Mouse (Mus musculus) urinary bladder, postnatal 14 days (tissue): Measurements from ENCODE around the gene Slc9a9.
A peak's percentile ranks its signal among the peaks of the same experiment; 100 is the strongest.

Experiments
- DNase-seq: peaks from one replicate; pipeline ENCODE4 v3.0.0; 2021; ENCODE audit warnings: low spot score

The Slc9a9 gene

DNA sequence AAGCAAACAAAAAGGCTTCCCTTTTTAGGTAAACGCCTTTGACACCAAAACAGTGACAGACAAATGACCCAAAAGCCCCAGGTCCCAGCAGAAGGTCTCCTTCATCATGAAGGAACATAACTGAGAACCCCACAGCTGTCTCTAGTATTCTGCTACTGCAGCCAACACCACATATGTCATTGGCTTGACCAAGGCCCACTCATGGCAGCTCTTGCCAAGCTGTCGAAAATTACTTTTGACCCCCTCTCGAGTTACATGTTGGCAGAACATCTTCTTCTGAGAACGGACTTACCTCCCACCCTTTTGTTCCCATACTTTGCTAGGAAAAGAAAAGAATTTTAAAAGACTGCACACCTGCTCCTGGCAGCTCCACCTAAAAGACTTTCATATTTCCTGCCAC, 488.2 kb downstream of the Slc9a9 start:
- no peak for DNase-seq

DNA sequence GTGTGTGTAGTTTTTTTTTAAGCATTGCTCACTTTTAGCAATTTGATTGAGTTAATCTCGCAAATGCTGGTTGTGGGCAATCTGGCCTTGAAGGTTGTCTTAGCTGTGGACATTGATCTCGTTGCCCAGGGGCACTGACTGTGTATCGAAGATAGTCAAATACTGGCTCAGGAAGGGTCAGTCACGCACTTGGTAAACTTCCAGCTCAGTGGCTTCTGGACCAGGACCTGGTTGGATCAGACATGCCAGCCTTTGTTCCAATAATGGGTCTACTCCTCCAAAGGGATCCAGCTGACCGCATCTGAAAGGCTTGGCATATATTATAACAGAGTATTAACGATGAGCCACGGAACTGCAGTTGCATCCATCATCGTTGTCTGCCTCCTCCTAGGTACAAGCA, 489.2 kb downstream of the Slc9a9 start:
- no peak for DNase-seq

DNA sequence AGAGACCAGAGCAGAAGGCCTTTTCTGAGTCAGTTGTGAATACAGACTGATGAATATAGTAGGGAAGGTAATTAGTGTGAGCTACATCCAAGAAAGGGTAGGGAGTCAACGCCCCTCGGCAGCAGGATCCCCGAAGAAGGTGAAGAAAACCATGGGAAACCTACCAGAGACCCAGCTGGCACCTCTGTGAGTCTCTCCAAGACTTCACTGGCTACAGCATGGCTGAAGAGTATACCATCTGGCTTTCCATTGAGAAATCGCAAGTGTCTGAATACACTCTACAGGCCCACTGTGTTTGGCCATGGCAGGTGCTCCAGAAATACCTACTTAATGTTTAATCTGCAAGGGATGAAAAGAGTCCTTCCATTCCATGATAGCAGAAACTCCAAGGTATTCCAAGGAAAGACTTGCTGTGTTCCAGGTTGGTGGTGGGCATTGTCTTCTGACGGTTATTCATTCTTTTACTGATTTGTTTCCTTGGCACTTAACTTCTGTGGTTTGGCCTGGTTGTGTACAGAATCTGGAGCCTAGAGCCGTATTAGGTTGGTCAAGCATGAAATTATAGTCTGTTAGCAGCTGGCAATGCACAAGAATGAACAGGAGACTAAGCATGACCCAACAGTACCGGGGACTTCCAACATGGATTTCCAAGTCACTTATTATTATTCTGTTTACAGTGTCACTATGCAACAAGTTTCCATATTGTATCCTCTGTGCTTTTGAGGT, 491.0 kb downstream of the Slc9a9 start:
- no peak for DNase-seq

DNA sequence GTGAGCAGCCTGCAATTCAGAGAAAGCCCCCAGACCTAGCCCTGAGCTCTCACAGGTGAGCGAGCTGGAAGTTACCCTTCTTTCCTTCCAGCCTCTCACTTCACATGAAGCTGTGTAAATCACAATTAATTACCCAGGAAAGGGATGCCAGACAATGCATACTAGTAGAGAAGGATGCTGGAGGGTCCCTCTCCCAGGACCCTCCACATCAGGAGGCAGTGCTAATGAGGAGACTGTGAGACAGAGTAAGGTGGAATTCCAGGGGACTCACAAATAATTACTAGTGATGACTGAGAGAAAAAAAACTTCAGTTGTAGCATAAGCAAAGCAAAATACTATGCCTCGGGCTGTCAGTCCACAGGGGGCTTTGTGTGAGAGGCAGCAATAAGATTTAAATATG, 492.0 kb downstream of the Slc9a9 start:
- no peak for DNase-seq

DNA sequence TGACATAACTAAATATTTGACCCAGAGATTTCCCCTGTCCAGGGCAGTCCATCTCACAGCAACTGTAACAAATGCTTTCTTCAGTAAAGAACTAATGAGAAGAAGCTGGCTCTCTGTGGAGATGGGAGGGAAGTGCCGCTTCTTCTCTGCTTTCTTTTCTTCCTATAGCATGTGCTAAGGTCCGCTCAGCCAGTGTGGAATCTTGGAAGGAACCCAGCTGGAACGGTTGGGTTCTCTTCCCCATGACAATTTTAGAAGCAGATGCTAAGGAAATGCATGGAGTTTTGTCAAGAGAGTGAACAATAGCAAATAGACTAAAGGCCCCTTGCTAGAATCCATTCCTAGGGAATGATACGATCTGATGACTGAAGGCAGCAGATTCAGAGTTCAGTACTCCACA, 496.5 kb downstream of the Slc9a9 start:
- no peak for DNase-seq

DNA sequence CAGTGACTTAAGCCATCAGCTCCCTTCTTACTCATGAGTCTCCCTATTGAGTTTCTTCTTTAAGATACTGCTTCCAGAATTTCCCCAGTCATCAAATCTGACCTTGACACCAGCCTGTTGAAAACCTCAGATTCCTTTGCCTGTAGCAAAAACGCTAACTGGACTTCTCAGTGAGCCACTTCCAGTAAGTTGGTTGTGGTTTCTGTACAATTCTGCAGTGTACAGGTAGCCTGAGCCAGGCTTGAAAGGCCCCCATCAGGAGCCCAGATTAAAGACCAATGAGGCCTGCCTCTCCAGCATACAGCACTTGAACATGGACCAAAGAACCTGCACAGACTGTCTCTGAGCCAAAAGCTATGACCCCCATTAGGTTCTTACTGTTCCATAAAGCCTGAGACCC, 498.1 kb downstream of the Slc9a9 start:
- DNase-seq, result no peak

DNA sequence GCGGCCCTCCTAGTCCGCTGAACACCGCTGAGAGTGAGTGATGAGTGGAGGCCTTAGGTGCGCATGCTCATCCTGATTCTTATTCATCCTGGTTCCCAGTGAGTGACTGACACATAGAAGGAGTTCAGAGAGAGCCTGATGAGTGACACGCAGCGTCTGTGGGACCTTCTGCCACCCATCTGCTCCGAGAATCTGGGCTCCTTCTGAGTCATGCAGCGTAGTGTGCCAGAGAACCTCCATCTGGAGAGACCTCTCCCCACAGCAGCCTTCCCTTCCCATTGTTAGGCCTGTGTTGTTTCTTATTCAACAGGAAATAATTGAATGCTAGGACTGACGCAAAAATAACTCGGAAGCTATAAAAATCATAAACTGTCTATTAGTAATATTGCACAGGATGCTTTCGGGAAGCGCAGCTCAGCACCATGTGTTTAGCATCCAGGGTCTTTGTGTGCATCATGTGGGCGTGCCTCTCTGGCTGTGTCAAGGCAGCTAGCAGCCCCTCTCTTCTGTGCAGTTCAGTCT, 498.8 kb downstream of the Slc9a9 start:
- no peak for DNase-seq

DNA sequence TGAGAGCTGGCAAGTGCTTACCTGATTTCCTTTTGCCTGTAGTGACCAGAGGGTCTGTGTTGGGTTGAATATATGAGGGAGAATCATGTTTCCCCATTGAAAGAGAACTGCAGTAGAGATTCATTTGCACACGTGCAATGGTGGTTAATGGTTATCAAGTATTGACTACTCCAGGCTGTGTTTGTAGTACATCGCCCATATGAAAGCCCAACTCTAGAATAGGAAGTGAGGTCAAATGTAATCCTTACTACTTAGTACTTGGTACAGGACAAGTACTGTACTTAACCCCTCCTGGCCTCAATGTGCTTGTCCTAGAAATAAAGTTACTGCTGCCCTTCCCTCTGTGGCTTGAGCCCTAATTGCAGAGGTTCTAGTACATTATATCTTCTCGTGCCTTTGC, 508.5 kb downstream of the Slc9a9 start:
- no peak for DNase-seq

DNA sequence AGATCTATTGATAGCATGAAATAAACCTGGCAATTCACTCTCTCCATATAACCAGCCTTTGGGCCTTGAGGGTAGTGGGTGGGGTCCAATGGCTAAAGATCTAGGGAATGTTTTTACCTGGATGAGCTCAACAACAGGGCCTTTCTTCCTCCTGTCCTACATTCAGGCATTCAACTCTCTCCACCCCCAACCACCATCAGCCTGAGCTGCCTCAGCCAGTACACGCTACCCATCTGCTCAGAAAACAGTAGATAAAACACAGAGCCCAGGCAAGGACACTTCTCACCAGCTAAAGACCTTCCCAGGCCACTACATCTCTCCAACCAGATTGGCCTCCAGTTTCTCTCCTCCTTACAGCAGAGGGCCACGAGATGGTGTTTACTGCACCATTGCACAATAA, 510.3 kb downstream of the Slc9a9 start:
- no peak for DNase-seq

DNA sequence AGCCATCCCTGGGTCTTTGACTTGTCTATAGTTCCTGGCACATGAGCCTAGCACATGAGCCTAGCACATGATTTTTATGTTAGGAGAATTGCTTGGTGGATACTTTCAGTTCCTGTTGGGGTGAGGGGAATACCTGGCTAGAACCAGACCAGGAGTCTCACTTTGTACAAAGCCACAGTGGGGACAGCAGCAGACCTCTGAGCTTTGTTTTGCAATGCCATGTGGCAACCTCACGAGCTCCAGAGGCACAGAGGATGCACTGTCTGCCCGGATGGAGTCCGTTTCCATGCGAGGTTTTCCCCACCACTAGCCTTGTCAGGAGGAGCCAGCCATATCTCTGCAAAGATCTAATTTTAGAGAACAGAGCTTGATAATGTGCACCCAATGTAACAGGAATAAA, 510.9 kb downstream of the Slc9a9 start:
- no peak for DNase-seq

DNA sequence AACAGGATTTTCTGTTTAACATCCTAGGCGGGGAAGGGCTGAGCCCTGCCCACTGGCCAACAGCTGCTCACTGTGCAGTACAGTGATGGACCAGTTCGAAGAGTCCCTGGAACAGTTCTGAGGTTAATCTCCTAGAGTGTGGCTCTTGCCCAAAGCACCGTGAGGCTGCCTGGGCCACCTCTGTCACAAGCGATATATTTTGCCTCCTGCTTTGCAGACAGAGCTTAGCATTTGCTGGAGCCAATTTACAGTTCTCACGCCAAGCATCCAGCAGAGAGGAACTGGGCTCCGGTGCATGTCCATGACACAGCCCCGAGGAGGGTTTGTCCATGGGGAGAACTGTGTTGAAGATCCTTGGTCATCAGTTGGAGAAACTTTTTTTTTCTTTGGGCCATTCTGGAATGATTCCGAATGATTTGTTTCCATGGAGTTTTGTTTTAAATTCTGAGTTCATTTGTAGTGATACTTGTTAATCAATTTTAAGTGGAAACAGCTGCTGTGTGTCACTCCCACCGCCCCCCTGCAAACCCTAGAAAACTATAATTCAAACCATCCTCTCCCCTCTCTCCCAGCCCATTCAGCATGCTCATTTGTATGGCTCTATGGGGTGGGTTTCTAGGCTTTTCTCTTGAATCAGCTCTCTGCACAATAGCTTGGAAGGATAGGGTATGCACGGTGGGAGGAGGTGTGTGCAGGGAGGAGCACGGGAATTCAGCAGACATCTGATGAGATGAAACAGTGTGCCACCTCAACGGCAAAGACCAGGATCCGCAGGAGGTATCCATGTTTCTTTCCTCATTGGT, 511.7 kb downstream of the Slc9a9 start:
- no peak for DNase-seq

DNA sequence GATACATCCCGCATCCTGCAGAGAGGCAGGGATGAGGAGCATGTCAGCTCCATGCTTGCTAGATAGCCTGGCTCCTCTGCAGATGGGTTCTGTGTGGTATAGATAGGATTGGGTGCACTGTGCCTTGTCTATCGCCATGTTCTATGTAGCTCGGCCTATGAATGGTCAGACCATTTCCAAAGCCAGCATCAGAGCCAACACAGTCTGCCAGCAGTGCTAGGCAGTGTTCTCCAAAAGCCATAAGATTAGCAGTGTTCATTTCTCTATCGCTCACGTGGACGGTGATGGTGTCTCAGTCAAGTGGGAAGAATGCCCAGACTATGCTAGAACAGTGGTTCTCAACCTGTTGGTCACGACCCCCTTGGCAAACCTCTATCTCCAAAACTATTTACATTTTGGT, 512.6 kb downstream of the Slc9a9 start:
- no peak for DNase-seq

DNA sequence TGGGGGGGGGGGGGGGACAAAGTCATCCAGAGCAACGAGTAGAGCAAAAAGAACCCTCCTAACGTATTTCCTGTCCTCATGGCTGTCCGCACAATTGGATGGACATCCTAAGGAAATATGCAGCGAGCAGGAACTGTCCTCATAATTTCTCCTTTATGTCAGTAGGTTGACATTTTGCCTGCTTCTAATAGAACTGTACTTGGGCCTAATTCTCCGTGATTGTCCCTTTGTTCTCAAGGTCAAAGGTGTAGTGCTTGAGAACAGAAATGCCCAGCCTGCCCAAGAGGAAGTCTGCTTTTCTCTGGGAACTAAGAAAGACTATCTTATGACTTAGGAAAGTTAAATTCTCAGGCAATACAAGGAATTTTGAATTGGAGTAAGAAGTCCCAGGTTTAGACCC, 514.7 kb downstream of the Slc9a9 start:
- no peak for DNase-seq

DNA sequence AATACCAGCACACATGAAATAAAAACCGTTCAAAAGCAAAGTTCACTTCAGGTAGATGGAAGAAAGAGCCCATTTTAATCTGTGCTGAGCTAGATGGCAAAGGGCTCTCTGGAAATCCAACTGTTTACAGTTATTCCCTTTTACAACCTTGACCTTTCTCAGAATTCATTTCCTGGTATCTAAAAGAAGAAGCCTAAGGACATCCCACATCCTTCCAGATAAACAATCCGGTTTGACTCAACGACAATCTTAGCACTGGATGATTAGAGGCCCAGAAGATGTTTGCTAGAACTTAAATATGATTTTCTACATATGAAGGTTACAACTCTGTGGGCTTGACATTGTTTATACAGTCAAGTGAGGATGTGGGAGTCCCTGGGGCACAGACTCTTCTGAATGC, 516.1 kb downstream of the Slc9a9 start:
- no peak for DNase-seq

DNA sequence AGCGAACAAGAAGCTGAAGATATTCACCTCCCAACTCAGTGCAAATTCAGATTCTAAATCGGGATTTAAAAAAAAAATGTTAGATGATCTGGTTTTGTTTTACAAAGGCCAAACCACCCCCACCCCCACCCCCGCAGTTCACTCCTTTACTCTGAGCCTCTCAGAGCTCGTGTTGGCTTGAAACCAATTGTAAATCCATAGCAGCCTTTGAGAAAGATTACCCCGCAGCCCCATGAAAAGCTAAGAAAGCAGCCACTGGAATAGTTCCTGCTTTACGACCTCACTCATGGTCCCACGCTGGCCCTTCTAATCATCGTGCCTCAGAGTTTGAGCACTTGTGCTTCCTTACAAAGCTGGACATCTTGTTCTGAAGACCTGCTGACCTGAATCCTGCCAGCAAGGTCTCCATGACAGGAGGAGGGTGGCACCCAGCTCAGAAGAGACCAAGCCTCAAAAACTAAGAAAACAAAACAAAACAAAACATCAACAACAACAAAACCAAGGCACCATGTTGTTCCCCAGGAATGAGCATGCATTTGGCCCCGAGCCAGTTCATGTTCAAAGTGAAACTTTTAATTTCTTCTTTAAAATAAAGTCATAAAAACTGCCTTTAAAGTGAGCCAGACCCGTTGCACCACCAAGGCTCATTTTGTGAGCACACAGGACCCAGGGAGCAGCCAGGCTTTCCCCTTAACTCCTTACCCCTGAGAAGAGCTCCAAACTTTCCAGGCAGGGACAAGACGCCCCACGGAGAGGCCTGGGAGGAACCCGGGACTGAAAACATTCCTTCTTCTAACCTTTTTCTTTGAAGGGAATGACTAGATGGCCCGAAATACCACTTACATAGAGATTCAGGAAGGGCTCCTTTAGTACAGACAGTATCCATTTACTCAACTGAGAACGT, 516.9 kb downstream of the Slc9a9 start:
- no peak for DNase-seq

DNA sequence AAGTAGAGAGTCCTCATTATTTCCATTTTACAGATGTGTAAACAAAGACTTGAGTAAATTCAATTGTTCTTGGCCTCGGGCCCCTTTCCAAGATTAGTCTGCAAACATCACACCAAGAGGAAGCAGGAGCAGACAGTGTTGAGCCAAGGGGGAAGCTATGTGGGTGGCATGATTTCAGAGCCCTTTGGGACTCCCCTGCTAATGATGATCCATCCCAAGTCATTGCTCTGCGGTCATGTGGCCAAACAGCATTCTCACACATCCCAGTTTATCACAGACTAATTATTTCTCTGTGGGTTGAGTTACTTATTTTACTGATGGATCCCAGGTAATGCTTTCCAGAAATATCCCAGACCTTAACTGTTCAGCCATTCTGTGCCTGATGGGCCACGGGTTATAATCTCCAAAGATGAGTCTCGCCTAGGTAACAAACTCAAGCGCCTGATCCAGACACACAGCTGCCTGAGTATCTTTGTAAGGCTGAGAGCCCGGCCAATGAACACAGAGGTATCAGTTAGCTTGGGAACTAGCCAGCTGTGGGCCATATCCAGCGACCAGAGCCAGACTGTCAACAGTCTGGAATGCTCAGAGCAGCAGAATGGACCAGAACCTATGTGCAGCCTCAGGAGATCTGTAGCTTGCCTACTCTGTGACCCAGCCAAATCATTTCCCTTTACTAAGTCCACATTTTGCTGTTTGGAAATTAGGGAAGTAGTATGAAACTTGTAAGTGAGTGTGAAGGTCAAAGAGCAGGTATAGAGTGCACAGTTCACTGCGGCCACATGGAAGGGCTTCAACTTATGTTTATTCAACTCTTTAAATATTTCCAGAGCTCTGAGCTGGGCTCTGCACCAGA, 518.9 kb downstream of the Slc9a9 start:
- DNase-seq, result peak; percentile 48

DNA sequence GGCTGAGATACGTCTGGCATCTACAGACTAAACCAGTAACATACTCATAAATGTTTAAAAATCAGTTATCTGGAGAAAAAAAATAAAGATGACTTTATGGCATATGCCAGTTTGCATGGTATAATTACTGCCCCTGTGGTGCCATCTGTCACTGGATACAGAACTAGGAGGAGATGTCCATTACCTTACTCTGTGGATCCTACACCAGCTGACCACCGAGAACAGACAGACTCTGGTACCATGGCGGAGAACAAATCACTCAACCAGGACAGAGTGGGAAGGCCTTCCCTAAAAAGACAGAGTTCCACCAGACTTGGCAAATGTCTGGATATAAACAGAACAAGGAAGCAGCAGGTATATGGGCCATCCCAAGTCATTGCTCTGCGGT, 519.5 kb downstream of the Slc9a9 start:
- no peak for DNase-seq

DNA sequence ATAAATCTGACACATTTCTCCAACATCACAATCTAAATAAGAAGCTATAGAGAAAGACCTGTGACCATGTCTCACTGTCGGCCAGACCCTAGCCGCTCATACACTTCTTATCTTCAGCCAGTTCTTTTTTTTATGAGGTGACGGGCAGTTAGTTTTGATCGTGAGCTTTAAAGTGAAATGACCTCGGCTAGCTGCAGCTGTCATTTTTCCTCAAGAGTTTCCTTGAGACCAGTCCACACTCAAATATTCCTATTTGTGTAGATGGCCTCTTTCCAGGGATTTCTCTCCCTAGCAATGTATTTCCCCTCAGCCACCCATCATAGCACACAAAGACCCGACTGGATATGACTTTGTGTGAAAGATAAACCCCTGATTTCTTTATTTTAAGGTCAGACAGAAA, 521.7 kb downstream of the Slc9a9 start:
- no peak for DNase-seq

DNA sequence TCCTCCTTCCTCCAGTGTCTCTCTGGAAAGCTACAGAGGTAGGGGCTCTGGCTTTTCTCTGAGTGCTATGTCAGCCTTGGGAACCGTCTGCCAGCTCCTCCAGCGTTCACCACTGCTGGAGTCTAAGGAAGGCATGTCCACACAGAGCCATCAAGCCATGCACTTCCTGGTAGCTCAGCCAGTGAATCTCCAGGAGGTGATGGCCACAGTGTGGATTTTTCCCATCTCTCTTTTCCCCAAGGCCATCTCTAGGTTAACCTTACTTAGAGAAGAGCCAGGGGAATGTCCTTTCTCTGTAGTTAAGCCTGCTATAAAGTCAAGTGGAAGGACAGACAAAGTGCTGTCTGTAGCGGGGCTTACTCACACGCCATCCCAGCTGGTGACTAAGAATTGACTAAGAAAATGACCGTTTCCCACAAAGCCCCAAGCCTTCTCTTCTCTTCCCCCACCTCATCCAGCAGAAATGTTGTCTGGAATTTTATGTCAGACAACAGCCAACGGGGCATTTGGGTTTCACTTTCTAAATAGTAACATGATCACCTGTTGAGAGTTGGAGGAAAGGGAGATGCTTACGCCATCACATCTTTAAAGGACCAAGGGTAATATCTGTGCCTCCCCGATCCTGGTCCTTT, 523.3 kb downstream of the Slc9a9 start:
- DNase-seq, result no peak

DNA sequence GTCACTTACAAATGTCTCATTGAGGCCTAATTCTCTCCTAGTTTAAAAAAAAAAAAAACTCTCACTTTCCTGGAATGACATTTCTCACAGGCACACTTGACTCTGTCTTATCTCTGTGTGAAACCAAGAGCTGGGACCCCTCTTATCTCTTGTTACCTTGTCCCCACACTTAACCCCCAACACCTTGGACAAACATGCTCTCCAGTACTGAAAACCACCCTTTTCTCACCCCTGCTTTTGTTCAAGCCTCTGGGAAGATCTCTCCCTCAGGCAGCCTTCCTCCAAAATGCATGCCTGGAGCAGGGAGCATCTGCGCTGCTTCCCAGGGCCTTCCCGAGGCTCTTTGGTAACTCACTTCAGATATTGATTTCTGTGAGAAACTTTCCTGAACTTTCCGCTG, 524.0 kb downstream of the Slc9a9 start:
- no peak for DNase-seq

DNA sequence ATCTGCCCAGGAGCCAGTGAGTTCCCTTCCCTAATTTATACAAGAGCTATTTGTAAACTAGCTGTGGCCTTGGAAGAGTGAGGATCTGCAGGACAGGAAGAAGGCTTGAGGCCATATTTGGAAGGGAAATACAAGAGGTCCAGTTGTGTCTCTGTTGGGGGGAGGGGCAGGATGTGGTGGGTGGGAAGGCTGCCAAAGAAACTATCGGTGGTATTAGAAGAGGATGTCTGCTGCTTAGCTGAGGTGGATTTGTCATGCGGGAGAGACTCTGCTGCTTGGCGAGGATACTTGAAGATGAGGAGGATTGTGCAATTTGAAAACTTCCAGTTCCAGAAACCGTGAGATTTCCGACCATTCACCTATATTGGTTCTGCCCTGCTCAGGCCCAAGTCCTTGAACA, 524.4 kb downstream of the Slc9a9 start:
- DNase-seq, result no peak
